Mouse (Mus musculus): Measurements from ENCODE around the gene Tns1.

GRCm38 (mm10) chr1:74054471-74054870, 69.8 kb downstream of the Tns1 start:
- TF ChIP-seq CTCF (IDR thresholded peaks at IDR 0.05; ENCODE audit: borderline replicate concordance, control insufficient read depth, extremely low read depth, insufficient read depth, low read length, poor library complexity) (no peak), POLR2A (IDR thresholded peaks at IDR 0.05; ENCODE audit: control insufficient read depth, extremely low read depth, insufficient read depth, low read length, poor library complexity) (no peak)
